Mouse (Mus musculus) heart, adult 11 months (tissue): ENCODE data around the gene Rac2.

Source experiments
- DNase-seq: peaks from one replicate; pipeline ENCODE4 v3.0.0; 2022

Rac2 gene

GRCm38 (mm10) chr15:78572658-78573397 lies at the start of gene Rac2:
Gene Rac2 (minus strand): TSS chr15:78572783.
- DNase-seq: peak; percentile 97

GRCm38 (mm10) chr15:78616973-78617372 lies 44.4 kb upstream of the Rac2 start:
- no peak for DNase-seq

GRCm38 (mm10) chr15:78614536-78614935 lies 42.0 kb upstream of the Rac2 start:
- no peak for DNase-seq

- DNase-seq: peak; percentile 94
These were observed 38.3 kb upstream of the Rac2 start for GRCm38 (mm10) chr15:78610705-78611462.

- peak; percentile 94 for DNase-seq
These were observed 34.9 kb upstream of the Rac2 start for GRCm38 (mm10) chr15:78607463-78607862.

GRCm38 (mm10) chr15:78606059-78606458 lies 33.5 kb upstream of the Rac2 start:
- DNase-seq: no peak

- DNase-seq: no peak
These were observed 32.8 kb upstream of the Rac2 start for GRCm38 (mm10) chr15:78605371-78605791.

- DNase-seq: no peak
These were observed 31.7 kb upstream of the Rac2 start for GRCm38 (mm10) chr15:78604255-78604654.

GRCm38 (mm10) chr15:78601180-78601579 lies 28.6 kb upstream of the Rac2 start:
- DNase-seq: no peak

GRCm38 (mm10) chr15:78599529-78600193 lies 27.1 kb upstream of the Rac2 start:
- no peak for DNase-seq

- DNase-seq: peak; percentile 98
These were observed 26.5 kb upstream of the Rac2 start for GRCm38 (mm10) chr15:78599124-78599523.

- peak; percentile 96 for DNase-seq
These were observed 25.1 kb upstream of the Rac2 start for GRCm38 (mm10) chr15:78597729-78598128.

- peak; percentile 98 for DNase-seq
These were observed 24.3 kb upstream of the Rac2 start, which contains the start of gene Cyth4 for GRCm38 (mm10) chr15:78596914-78597313. Gene Cyth4 (plus strand): TSS chr15:78597047.

GRCm38 (mm10) chr15:78596504-78596903 lies 23.9 kb upstream of the Rac2 start:
- DNase-seq: no peak

- DNase-seq: no peak
These were observed 22.9 kb upstream of the Rac2 start for GRCm38 (mm10) chr15:78595468-78595867.

- DNase-seq: no peak
These were observed 22.2 kb upstream of the Rac2 start for GRCm38 (mm10) chr15:78594831-78595230.

GRCm38 (mm10) chr15:78593896-78594425 lies 21.4 kb upstream of the Rac2 start:
- no peak for DNase-seq

GRCm38 (mm10) chr15:78592452-78592968 lies 19.9 kb upstream of the Rac2 start:
- no peak for DNase-seq

GRCm38 (mm10) chr15:78591680-78592451 lies 19.3 kb upstream of the Rac2 start:
- no peak for DNase-seq

- DNase-seq: no peak
These were observed 18.2 kb upstream of the Rac2 start for GRCm38 (mm10) chr15:78590785-78591184.

GRCm38 (mm10) chr15:78589936-78590335 lies 17.4 kb upstream of the Rac2 start:
- no peak for DNase-seq

GRCm38 (mm10) chr15:78588900-78589299 lies 16.3 kb upstream of the Rac2 start:
- peak; percentile 98 for DNase-seq
